ENCODE assay signal across 25 mouse cellular contexts in the genomic region with DNA sequence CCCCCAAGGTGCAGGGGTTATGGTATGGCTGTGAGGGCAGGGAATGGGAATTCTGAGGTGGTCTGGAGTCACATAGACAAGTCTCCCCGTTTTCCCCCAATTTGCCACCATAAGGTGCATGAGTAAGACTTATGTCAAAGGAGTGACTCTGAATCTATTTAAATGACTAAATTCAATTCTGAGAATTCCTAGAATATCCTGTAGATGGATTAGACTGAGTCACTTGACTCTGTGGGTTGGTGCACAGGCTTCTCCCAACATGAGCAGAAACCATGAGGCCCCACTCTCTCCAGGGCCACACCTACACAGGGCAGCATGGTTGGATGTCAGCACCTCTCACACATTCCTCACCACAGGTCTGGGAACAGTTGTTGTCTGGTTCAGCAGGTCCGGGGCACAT. TPM values are rescaled to one million over a fixed set of nuclear protein-coding genes. Genes with fewer than 3 reads are reported as not detected.
"Had no signal": no experiment of that assay in that cellular context is flagged by ENCODE, and none has a peak within 500 bp of the region (broad histone marks: within the 10 kb centered on the region; RNA-seq: fewer than 3 reads in every experiment).

No protein-coding gene starts in this region.

- H3K4me3 ChIP-seq: limb, embryonic 10.5 days; limb, embryonic 13.5 days; liver, embryonic 12.5 days; liver, embryonic 15.5 days; lung, embryonic 15.5 days; midbrain, embryonic 12.5 days; myocyte; neural tube, embryonic 13.5 days; stomach, embryonic 15.5 days had no signal

- DNase-seq: kidney, adult 18-20 months; kidney, adult 9 months; kidney, postnatal 14 days; kidney, postnatal 4 days; layer of hippocampus, postnatal 36 days; liver; lung, adult 18-20 months; lung, postnatal 10 days; lung, postnatal 36 days; right cerebral cortex, postnatal 14 days; spleen, adult 18-20 months; thymus, adult 18-20 months; thymus, postnatal 36 days had no signal

- H3K27ac ChIP-seq: limb, embryonic 10.5 days; limb, embryonic 13.5 days; liver, embryonic 12.5 days; liver, embryonic 15.5 days; lung, embryonic 15.5 days; midbrain, embryonic 12.5 days; neural tube, embryonic 13.5 days; stomach, embryonic 15.5 days had no signal

RNA-seq across cellular contexts. Expression of a gene that starts 15.2 kb away (rescaled TPM):
- total RNA-seq: megakaryocyte-erythroid progenitor cell, adult 5-6 weeks; monocyte, adult 5-6 weeks; neutrophil, adult 5-6 weeks had no signal
